Mouse (Mus musculus) heart, postnatal 25 days (tissue): ENCODE data around the gene Zfp445. TPM values are rescaled to one million over a fixed set of nuclear protein-coding genes. Genes with fewer than 3 reads are reported as not detected.
A peak's percentile ranks its signal among the peaks of the same experiment; 100 is the strongest.
"Not testable (repeated sequence)": the region's sequence is repeated elsewhere in the genome, so short reads cannot be mapped to it uniquely, and the experiment has no call there.

Experiments
- DNase-seq: peaks from one replicate; pipeline ENCODE4 v3.0.0; 2022; ENCODE audit warnings: low spot score
- intact Hi-C: fragments of 180-260 bp; cut with DNase I; formaldehyde crosslinking; loops from one replicate; pipeline ENCODE4 v1.15.1; 2025
- total RNA-seq, 2 experiments: library from RNA; stranded (reverse); gene quantifications; 2 replicates each; pipeline ENCODE4 v1.2.3; 2021

The Zfp445 gene
- total RNA-seq: 10 to 100 TPM; 78.6 to 88.5 TPM

DNA sequence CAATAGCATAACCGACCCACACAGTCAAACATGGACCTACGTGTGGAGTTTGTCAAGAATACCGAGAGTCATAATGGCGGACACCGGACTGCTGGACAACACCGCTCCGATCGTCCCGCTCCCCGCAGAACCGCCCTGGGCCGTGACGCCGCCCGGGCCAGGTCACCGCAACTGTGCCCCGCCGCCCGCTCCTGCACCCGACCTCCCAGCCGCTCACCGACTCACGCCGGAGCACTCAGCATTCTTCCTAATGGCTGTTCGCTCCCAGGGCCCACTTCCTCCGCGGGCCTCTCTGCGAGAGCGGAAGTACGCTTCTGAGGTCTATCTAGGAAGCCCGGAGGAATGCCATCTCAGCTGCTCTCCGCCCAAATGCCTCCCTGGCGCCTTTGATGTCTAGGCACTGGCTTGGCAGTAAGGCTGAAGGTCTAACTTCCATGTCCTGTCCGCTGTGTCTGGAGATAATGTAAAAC is at the start of gene Zfp445:
TSS of gene Zfp445 (minus strand) at position 310 of the 470 bp plus-strand sequence.
- DNase-seq: peak; percentile 62
- intact Hi-C loops: loop anchor here (5.0 kb wide), 2 partner anchors 87 to 157 kb away; partner anchors contain the start of genes 1110059G10Rik, Kif15 and Tmem42

DNA sequence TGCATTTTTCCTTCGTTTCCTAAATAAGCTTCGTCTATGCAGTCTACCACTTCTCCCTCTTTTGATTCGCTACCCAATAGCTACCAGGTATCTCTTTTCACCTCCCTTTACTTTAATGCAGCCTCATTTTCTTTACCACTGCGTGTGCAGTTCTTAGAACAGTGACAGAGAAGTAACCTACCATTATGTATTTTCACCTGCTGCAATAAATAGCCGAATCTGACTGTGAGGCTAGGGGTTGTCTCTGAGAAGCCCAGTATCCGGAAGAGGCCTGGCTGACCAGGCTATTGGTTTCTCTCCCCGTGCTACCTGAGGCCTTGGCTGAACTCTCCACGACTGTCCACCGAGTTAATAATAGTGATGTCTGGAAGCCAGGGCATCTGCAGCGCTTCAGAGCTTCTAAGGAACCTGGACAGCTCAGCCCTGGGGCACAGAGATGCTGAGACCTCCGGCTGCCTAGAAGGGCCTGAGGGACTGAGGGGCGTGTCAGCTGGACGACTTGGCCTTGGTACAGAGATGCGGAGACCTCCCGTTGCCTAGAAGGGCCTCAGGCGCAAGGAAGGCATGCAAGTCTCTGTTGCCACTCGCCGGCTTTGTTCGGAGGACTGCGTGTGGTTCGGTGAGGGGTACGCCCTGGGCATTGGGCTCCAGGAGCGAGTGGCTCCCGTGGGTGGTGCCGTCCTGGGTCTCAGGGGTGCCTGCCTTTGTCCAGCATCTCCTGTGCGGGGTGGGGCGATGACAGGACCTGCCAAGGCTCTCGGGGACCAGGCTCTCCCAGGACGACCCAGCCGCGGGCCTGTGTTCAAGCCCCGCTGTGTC is 37.1 kb upstream of the Zfp445 start:
- intact Hi-C loops: no loop called here
- peak; percentile 21 for DNase-seq

DNA sequence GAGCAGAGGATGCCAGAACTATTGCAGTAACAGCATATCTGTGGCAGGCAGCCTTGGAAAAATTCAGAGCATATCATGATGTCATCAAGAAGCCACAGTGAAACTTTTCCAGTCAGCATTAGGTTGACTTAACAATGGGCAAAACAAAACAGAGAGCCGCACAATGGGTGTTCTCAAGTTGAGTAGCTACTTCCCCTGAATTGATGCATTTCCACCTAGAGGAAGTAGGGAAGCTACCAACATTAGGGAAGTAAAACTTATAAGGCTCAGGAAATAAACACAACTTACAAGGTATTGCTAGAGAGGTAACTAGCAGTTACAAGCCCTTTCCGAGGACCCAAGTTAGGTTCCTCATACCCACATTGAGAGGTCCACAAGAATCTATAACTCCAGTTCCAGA is 35.2 kb upstream of the Zfp445 start:
- intact Hi-C loops: no loop called here
- no peak for DNase-seq

DNA sequence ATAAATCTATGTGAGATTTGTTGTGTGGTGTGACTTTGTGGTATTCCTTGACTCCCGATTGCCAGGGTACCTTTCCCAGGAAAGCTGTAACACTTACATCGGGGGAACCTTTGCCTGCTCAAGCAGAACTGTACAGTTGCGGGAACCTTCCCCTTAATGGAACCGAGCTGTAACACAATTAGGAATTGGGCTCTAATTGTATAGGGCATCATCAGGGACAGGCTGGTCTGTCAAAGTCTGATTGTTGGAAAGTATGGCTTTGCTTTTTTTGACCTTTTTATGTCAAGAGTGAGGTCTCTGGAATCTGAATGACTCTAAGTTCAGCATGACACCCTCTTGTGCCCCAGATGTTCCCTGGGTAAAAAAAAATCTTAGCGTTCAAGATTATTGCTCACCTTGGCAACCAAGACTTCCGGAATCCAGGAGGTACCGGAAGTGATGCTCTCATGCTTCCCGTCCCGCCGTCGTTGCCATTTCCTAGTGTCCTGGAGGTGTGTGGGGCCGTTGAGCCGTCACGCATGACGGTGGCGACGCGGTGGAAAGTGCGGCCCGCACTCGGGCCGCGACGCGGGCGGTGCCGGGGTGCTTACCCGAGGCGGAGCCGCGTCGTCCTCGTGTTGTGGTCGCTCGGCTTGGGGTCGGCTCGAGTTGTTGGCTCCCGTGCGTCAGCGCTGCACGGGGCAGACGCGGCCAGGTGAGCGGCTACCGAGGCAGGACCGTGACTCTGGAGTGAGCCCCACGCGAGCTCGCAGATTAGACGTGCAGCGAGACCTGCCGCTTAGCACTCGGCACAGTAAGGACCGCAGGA is 20.8 kb upstream of the Zfp445 start:
- DNase-seq: peak; percentile 13
- intact Hi-C loops: loop anchor here (5.0 to 10.0 kb wide), 2 partner anchors 66 to 152 kb away; partner anchors contain the start of genes 1110059G10Rik and Kif15

DNA sequence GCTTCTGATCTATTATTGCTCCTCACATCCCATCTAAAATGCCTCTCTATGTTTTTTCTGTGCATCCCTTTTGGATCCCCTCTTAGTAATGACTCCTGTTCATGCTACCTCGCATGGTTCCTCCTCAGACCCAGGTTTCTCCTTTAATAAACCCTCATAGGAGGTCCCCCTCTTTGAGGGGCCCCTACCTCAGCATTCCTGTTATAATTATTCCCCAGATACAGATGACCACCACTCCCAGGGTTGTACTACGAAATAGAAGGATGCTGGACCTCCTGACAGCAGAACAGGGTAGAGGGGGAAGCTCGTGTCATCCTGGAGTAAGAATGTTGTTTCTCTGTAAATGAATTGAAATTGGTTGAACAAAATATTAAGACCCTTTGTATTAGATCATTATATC is 19.6 kb upstream of the Zfp445 start, which contains the start of gene Zkscan7:
TSS of gene Zkscan7 (plus strand) at position 301 of the 400 bp plus-strand sequence.
- no peak for DNase-seq
- intact Hi-C loops: loop anchor here (1.0 to 10.0 kb wide), 3 partner anchors 18 to 151 kb away; partner anchors contain the start of genes 1110059G10Rik and Kif15

DNA sequence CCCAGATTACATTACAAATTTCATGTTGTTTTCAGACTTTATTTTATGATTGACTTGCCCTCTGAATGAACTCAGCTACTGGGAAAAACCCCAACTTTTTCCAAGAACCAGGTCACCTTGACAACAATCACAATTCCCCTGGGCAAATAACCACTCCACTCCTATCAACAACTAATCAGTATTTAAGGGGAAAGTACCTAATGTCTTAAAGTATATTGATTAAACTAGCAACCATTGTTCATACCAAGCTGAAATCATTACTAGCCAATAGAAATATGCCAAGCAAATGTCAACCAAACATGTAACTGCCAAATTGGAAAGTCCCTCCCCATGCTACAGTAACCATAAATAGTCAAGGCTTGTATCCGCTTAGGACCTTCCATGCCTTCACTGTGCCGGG is 9.3 kb upstream of the Zfp445 start:
- DNase-seq: no peak
- intact Hi-C loops: no loop called here

DNA sequence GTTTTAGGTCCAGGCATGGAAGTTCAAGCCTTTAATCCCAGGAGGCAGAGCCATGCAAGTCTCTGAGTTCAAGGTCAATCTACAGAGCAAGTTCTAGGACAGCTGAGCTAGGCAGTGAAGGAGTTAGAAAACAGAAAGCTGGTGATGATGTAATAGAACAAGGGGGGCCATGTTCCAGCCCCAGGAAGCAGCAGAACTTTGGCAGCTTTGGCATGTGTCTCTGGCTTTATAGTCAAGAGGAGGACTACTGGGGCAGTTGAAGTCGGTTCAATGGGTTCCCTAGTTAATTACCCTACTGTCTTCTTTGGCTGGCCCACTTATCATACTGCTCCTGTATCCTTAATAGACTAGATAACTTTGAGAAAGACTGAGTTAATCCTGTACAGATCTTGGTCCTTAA is 8.8 kb upstream of the Zfp445 start:
- DNase-seq: no peak
- intact Hi-C loops: no loop called here

DNA sequence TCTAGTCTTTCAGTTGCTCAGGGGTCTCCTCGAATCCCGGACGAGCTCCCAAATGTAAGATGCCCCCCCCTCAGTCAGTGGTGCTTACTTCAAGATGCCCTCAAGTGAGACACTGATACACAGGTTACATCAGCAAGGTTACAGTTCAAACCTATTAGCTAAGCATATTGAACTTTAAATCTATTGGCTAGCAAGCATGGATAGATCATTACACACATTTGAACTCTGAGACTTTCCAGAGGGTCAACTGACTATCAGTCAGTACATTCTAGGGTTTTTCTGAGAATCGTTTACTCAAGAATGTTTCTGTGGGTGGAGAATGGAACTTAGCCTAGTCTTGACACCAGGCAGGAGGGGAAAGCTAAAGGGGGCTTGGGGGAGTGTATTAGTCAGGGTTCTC is 6.8 kb upstream of the Zfp445 start:
- intact Hi-C loops: no loop called here

DNA sequence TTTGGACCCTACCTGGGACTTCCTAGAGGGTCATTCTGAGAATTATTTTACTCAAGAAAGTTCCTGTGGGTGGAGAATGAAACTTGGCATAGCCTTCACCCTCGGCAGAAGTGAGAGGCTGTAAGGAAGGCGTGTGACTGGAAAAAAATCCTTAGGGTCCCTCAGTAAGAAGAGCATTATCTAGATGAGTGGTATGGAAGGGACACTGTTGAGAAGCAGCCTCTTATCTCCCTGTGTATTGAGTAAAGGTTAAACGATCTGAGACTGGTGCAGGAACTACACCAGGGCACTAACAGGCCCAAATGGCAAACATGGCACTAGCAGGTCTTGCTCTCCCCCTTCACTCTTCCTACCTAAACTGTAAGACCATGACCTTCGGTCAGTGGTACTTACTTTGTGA is 386 bp upstream of the Zfp445 start:
- no peak for DNase-seq
- intact Hi-C loops: loop anchor here (5.0 kb wide), 2 partner anchors 86 to 156 kb away; partner anchors contain the start of genes 1110059G10Rik, Kif15 and Tmem42

More for the DNA sequence above, 6.8 kb upstream of the Zfp445 start:
- no peak for DNase-seq

DNA sequence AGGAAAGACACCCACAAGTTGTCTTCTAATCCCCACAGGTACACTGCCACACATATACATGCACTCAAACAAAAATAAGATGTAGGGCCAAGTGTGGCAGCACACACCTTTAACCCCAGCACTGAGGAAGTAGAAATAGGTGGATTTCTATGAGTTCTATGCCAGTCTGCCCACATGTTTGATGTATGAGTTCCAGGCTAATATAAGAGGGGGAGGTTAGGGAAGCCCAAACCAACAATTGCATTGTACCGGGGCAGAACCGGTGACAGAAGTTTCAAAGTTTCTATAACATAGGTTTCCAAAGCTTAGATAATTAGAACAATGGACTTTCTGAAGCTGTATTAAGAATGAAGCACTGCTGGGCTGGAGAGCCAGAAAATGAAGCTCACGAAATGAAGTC is 958 bp downstream of the Zfp445 start:
- intact Hi-C loops: loop anchor here (5.0 kb wide), 3 partner anchors 58 to 157 kb away; partner anchors contain the start of genes 1110059G10Rik, Kif15, Tcaim and Tmem42
- no peak for DNase-seq

DNA sequence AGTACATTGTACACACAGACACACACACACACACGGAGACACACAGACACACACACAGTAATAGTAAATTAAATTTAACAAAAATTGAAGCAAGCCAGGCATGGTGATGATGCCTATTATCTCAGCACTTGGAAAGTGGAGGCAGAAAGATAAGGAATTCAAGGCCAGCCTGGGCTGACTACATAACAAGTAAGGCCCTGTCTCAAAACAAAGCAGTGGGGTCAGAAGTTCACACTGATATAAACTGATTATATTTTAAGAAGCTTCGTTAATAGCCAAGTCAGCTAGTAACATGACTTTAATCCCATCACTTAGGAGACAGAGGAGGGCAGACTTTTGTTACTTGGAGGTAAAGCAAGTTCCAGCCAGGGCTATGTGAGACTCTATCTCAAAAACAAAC is 2.1 kb downstream of the Zfp445 start:
- DNase-seq: no peak
- intact Hi-C loops: loop anchor here (5.0 kb wide), 1 partner anchor 56 kb away; the partner anchor contains the start of gene Tcaim

DNA sequence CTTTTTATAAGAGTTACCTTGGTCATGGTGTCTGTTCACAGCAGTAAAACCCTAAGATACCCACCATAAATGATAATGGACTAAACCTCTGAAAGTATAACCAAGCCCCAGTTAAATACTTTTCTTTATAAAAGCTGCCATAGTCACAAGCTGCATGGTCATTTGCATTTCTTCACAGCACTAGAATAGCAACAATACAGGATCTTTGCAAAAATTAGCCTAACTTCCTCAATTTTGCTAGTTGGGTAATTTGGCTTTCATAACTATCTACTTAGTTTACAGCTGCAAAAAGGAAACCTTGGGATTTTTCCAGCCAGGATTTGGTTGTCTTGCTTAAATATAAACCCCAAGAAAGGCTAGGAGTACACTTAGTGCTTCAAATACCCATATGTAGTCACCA is 5.1 kb downstream of the Zfp445 start:
- no peak for DNase-seq
- intact Hi-C loops: loop anchor here (5.0 kb wide), 1 partner anchor 53 kb away; the partner anchor contains the start of gene Tcaim

DNA sequence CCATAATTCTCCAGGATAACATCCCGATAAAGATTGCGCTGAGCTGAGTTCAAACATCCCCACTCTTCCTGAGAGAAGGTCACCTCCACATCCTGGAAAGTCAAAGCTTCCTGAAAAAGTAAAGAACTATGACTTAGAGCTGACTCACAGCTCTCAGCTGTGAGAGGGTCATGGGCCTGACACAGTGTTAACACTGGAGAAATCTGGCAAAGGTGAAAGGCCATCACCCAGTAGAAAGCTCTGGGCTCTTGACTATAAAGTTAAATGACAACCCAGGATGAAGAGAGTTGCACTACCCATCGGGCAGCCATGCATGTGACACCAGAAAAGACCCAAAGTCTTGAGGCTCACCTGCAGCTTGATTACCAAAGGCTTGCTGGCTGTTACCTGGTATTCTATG is 9.1 kb downstream of the Zfp445 start:
- no peak for DNase-seq
- intact Hi-C loops: no loop called here

DNA sequence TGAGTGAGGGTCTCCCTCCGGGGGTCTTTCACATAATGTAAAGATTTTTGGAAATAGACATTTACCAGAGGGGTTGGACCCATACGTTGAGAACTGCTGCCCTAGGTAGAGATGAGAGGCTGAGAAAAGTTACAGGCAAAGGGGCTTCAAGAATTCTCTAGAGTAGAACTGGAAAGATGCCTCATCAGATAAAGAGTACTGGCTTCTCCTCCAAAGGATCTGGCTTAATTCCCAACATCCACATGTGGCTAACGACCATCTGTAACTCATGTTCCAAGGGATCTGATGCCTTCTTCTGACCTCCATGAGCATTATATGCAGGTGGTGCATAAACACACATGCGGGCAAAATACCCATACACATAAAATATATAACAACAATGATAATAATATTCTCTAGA is 10.2 kb downstream of the Zfp445 start:
- intact Hi-C loops: no loop called here
- no peak for DNase-seq

DNA sequence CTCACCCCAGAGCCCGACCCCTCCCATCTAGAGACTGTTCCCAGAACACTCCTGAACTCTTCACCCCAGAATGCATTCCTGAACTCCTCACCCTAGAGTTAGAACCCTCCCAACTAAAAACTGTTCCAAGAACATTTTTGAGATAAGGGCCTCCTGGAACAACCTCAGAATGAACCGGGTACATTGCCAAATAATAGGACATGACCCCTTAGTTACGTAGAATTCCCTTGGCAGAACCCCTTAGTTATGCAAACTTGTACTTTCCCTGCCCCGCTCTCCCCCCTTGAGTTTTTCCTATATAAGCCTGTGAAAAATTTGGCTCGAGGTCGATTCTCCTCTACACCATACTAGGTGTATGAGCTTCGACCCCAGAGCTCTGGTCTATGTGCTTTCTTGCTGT is 10.7 kb downstream of the Zfp445 start:
- DNase-seq, intact Hi-C loops: not testable (repeated sequence)

DNA sequence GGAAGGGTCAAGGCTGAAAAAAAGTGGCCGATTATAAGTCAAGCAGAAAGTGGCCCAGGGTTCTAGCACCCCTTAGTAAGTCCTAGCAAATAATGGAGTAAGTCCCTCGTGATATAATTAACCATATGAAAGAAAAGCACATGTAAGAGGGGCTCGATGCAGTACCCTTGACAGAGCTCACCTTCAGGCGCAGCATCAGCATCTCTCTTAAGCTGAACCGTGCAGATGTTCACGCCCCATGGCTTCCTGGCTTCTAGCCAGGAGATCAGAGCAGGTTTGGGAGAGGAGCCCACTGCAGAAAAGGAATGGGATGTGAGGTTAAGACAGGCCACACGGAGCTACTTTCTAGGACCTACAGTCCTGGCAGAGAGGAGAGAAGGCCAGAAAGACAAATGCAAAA is 11.3 kb downstream of the Zfp445 start:
- DNase-seq: no peak
- intact Hi-C loops: no loop called here

DNA sequence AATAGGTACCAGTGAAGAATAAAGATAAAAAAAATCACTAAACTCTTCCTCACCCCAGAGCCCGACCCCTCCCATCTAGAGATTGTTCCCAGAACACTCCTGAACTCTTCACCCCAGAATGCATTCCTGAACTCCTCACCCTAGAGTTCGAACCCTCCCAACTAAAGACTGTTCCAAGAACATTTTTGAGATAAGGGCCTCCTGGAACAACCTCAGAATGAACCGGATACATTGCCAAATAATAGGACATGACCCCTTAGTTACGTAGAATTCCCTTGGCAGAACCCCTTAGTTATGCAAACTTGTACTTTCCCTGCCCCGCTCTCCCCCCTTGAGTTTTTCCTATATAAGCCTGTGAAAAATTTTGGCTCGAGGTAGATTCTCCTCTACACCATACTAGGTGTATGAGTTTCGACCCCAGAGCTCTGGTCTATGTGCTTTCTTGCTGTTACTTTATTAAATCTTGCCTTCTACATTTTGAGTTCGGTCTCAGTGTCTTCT is 17.9 kb downstream of the Zfp445 start:
- intact Hi-C loops, DNase-seq: not testable (repeated sequence)

DNA sequence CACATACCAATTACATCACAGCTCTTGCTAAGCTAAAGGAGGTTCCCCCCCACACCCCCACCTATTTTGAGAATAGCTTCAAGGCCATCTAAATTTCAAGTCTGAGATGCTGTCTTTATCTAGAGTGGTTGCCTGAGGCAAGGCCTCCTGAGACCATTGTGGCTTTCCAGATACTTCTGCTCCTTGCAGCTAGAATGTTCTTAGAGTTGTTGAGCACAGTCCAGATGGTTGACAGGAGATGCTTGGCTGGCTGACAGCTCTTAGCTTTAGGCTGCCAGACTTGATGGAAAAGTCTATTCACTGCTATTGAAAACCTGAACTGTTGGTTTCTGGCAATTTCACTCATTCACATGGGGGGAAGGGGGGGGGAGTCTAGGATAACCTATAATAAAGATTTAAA is 19.6 kb downstream of the Zfp445 start:
- DNase-seq: peak; percentile 53

DNA sequence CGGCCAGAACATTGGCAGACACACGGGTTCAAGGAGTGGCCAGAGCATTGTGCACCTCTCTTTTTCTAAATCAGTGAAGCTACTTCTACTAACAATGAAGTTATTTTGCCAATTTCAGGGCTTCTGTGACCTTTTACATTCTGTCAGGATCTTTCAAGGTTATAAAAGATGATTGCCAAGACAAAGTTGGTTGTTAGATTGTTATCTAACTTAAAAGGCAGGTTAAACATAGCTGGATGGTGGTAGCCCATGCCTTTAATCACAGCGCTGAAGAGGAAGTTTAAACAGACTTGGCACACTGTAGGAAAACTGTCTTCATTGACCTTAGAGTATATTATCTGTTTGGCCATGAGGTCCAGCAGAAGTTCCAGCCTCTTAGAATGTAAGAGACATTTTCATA is 20.2 kb downstream of the Zfp445 start:
- intact Hi-C loops: no loop called here
- no peak for DNase-seq

More for the DNA sequence above, 19.6 kb downstream of the Zfp445 start:
- intact Hi-C loops: no loop called here

DNA sequence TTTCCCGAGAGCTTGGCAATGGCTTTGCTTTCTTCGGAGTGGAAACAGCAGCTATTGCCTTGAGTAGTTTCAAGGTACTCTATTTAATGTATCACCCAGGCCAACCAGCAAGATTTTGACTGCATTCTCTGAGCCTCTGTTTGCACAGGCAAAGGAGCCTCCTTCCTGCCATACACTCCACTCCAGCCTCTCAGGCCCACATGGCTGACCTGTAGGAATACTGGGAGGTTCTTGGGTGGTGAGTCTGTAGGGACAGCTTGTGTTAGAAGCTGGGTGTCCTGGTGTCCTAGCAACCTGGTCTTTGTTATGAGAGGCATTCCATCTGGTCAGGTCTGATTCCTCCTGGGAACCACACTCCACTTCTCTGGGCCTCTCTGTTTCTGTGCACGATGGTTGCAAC is 22.0 kb downstream of the Zfp445 start, which contains the start of gene Gm35549:
TSS of gene Gm35549 (minus strand) at position 276 of the 400 bp plus-strand sequence.
- DNase-seq: no peak
- intact Hi-C loops: no loop called here
